Mouse (Mus musculus) retina, postnatal 7 days (tissue): ENCODE results near the gene Pdia2.

ENCODE experiments used
- DNase-seq: peaks from one replicate; pipeline ENCODE4 v3.0.0-alpha.2; 2012; ENCODE audit warnings: low read depth, low spot score

Pdia2 gene

DNA sequence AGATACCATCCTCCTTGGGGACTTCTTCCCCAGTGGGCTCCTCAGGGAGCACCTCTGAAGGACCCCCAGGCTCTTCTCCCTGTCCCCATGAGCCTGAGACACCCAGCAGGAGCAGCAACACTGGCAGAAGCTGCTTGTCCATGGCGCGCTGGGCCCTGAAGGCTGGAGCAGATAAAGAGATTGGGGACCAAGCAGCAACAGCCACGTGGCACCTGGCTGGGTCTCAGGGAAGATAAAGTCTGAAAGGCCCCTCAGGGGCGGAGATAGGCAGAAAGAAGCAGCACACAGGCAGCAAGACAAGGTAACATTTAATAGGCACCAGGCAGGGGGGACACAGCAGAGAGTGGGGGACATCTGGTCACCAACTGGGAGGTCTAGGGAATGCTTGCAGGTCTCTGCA, at the start of gene Pdia2:
TSS of gene Pdia2 (minus strand) at position 196 of the 400 bp plus-strand sequence.
- no peak for DNase-seq

DNA sequence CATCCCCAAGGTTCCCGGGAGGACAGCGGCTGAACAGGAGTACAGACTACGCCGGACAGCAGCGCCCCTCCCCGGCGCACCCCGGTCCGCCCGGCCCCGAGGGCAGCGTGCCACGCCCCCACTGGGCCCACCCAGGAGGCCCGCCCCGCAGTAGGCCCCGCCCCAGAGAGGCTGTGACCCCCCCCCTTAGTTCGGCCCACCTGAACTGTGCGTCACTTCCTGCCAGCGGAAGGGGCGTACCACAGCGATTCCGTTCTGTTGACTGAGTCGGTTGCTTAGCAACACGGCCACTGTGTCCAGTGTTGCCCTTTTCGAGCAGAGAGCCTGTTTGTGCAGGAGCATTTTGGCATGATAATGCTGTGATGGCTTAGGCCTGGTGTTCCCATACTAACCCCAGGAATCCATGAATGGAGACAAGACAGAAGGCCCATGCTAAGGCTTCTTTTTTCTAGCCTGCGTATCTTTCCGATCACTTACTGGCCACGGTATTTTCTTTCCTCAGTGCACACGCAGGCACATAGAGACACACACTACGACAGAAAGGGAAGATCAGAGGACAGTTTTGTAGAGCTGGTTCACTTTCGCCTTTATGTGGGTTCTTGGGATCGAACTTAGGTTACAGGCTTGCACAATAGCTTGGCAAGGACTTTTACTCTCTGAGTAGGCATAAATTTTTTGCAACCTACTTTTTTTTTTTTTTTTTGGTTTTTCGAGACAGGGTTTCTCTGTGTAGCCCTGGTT, 45.4 kb upstream of the Pdia2 start, which contains the start of gene Fam234a:
TSS of gene Fam234a (minus strand) at position 142 of the 741 bp plus-strand sequence.
- peak; percentile 94 for DNase-seq

- DNase-seq: no peak
These were observed 44.7 kb upstream of the Pdia2 start for GRCm38 (mm10) chr17:26243471-26244100.

DNA sequence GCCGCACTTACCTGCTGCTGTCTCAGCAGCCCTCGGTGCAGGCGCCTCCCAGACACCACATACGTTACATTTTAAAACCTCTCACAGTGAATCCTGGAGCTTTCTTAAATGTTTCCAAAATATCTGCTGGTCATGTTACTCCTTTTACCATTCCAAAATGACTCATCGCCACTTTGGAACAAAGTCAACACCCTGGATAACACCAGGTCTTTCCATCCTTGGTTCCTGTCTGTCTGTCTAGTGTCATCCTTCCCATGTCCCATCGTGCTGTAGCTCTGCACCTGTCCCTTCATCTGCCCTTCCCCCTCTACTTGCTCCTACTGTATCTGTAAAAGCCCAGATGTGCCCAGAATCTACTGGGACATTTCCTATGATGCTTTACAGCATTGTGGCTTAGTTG, 42.1 kb upstream of the Pdia2 start:
- no peak for DNase-seq

DNA sequence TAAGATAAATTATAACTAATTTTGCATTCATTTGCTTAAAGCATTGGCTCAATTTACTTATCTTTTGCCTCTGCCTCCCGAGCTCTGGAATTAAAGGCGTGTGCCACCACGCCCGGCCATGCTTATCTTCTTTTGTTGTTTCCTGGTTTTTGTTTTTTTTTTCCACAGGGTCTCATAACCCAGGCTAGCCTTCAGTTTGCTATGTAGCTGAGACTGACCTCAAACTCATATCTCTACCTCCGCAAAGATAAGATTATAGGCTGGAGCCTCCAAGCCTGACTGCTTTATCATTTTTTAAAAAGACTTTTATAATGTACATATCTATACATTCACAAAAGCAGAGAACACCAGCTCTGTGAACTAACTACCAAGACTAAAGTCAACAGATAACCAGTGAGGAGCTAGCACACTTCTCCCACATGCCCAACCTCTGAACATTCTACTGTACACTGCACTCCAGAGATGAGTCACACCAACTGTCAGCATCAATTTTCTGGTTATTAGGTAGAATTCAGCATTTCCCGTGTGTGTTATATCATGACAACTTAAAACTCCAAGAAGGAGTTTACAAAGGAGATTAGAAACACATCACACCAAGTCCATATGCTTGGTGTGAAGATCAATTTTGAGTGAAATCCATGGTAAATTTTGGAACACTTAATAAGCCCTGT, 41.4 kb upstream of the Pdia2 start:
- no peak for DNase-seq

- no peak for DNase-seq
These were observed 40.7 kb upstream of the Pdia2 start for GRCm38 (mm10) chr17:26239551-26239950.

DNA sequence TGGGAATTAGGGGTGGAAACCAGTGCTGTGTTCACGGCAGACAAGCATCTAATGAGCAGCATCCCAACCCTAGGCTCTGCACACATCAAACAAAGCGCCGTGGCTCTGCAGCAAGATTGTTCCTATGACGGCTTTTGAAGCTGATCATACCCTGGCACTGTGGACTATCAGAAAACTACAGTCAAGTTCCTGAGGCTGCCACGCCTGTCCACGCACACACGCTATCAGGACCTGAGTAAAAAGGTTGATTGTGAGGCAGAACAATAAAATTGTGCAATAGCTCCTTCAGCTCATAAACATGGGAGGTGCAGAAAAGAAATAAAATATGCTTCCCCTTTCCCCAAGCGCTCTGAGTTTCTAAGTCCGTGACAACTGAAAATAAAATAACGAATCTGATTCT, 38.8 kb upstream of the Pdia2 start:
- no peak for DNase-seq

DNA sequence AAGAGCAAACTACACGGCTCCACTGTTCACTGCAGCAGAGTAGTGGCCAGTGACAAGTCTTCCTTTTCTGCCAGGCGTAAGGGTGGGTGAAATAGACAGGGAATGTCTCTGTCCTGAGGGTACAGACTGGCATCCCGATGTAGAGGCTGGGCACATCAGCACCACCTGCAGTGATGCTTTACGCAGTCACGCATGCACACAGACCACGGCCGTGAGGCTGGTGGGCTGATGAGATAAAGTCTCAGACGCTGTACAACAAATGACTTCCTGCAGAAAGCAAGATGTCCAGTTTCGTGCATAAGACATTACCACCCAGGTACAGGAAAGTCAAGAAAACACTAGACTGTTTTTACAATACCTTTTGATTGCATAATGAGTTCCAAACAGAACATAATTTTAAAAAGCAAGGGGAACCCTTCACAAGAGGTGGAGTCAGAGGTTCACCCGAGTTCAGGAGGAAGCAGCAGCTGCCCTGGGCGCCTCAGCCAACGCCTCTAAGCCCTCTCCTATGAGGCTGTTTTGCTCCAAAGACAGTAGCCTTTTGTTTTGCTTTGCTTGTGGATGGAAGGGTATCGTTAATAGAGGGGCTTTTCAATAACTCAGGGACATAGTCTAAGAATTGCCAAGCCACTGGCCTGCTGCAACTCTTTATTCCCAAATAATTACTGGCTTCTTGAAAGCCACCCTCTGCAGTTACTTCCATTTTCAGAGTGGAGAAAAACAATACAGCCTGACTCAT, 36.4 kb upstream of the Pdia2 start:
- DNase-seq: no peak

DNA sequence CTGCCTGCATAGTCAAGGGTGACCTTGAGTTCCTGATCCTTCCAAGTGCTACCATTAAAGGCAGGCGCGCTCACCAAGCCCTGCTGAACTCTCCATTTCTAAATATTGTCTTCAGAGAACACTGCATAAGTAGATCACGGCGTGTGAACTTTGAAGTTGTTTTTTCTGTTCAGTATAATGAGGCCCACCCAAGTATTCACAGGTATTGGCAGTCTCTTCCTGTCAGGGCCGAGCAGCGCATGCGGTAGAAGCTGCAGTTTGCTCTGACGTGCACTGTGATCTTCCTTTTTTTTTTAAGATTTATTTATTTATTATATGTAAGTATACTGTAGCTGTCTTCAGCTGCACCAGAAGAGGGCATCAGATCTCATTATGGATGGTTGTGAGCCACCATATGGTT, 35.5 kb upstream of the Pdia2 start:
- no peak for DNase-seq

GRCm38 (mm10) chr17:26232863-26233262, 34.0 kb upstream of the Pdia2 start:
- no peak for DNase-seq

DNA sequence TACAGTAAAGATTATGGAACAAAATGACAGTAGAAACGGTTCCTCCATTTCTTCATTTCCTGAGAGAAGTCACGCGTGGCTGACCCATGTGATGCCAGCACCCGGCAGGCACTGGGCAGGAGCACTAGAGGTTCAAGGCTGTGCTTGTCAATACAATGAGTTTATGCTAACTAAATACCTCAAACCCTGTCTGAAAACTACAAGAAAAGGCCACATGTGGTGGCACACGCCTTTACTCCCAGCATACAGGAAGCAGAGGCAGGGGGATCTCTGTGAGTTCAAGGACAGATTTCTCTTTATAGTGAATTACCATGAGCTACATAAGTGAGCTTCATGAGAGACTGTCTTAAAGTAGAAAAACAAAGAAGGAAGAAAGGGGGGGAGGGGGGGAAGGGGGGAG, 32.3 kb upstream of the Pdia2 start:
- DNase-seq: no peak

- DNase-seq: no peak
These were observed 30.9 kb upstream of the Pdia2 start for GRCm38 (mm10) chr17:26229776-26230175.

DNA sequence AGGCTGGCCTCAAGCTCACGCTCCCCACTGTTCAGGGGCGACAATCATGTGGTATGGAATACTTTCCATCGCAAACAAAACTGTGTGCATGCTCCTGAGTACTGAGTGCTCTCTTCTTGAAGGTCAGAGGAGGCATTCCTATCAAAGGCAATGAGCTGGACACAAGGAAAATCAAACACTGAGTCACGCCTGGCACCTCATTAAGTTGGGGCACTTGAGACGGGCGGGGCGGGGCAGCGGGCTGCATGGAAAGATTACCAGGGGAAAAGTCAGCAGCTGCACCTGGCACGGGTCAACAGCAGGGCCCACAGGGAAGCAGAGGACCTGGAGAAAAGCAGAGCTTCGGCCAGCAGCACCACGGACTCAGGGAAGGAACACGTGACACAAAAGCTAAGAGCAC, 26.3 kb upstream of the Pdia2 start:
- DNase-seq: no peak

DNA sequence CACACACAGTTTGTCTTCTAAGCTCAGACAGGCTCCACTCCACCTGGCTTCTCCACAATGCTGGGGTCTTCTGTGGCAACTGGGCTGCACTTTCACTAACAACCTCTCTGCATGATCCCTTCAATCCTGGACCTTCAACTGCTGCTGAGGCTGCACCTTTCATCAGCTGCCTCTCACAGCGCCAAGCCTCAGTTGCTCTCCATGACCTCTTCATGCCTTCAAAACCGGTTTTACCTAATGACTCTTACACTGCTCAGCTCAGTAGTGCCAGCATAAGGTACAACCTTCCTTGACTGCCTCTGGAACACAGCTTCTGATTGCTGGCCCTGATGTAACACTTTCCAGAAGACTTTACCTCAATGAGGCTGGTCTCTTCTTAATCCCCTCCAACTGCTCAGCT, 22.6 kb upstream of the Pdia2 start:
- no peak for DNase-seq

GRCm38 (mm10) chr17:26212681-26213080, 13.8 kb upstream of the Pdia2 start:
- DNase-seq: no peak

DNA sequence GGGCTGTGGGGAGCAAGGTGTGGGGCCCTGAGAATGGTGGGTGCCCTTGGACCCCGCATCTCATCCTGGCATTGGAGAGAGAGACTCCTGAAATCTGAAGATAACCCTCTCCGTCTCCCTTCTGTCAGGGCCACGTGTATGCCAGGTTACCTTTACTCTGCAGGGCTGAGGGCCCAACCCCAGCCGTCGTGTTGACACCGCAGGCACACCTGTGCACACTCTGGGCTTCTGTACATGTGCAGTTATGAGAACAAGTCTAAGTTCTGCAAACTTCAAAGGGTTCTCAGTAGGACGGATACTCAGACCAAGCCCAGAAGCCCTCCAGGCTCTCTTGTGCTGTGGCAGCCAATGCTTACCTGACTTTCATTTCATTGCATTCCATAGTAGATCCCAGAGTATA, 13.4 kb upstream of the Pdia2 start:
- DNase-seq: no peak

- no peak for DNase-seq
These were observed 8.8 kb upstream of the Pdia2 start, which contains the start of gene Arhgdig for GRCm38 (mm10) chr17:26207686-26208085. Gene Arhgdig (minus strand): TSS chr17:26207786.

- no peak for DNase-seq
These were observed 7.5 kb upstream of the Pdia2 start for GRCm38 (mm10) chr17:26206392-26206791.

- no peak for DNase-seq
These were observed 5.9 kb upstream of the Pdia2 start for GRCm38 (mm10) chr17:26204766-26205165.

GRCm38 (mm10) chr17:26203321-26203811, 4.5 kb upstream of the Pdia2 start:
- DNase-seq: no peak

- DNase-seq: no peak
These were observed 3.9 kb upstream of the Pdia2 start, which contains the start of gene Rgs11 for GRCm38 (mm10) chr17:26202737-26203136. Gene Rgs11 (plus strand): TSS chr17:26202951.

GRCm38 (mm10) chr17:26201998-26202397, 3.1 kb upstream of the Pdia2 start:
- no peak for DNase-seq
